Mouse (Mus musculus): Measurements from ENCODE around the gene Filip1l. TPM values are rescaled to one million over a fixed set of nuclear protein-coding genes. Genes with fewer than 3 reads are reported as not detected.

The Filip1l gene
- 10 to 100 TPM; 14.0 to 14.3 TPM for polyA plus RNA-seq (2017; shearing (Covaris generic))

DNA sequence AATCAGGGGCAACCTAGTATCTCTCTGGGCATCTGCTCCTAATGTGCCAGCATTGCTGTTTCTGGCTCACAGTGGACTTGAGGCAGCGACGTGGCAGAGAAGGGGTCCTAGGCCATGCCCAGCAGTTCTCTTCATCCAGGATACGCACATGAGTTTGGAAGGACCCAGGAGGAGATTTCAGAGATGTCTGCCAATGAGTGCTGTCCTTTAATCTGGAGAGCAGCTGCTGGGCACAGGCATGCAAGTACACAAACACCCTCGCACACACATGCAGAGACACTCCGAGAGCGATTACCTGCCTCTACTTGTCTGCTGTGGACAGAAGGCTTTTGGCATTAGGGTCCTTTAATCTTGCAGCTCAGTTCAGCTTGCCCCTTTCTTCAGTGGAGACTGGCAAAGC lies at the start of gene Filip1l:
Filip1l (plus strand) TSS at position 343 of the 400 bp plus-strand sequence.
- ATAC-seq = no peak

DNA sequence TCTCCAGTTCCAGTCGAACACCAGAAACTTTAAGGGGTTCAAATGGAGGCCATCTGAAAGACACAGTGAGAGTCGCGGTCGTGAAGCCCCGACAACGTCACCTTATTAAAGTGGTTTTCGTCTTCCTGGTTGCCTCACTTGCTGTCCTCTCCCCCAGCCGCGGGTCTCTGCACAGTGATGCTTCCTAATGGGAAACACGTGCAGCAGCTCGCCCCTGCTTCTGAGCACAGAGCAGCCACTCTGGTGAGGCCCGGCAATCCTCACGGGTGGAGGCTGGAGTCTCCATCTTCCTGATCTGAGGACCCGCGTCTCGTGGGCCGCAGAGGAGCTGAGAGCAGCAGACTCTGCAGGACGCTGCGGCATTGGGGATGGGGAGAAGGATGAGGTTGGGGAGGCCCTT lies 49.2 kb upstream of the Filip1l start:
- ATAC-seq = no peak

DNA sequence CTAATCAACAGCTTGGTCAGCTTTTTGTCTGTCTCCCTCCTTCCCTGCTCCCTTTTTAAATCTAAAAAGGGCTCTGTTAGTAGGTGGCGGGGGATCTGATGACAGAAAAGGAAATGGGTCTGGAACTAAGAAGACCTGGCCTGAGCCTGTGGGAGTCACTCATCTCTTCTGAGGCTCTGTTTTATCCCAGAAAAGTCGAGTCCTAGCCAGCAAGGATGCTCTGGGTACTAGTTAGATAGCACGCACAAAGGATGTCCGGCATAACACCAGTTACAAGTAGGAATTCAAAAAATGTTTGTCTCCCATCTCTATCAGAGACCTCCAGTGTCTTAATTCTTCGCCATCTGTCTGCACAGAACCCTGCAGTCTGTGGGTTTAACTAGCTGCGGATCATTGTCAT lies 47.4 kb upstream of the Filip1l start:
- no peak for ATAC-seq

DNA sequence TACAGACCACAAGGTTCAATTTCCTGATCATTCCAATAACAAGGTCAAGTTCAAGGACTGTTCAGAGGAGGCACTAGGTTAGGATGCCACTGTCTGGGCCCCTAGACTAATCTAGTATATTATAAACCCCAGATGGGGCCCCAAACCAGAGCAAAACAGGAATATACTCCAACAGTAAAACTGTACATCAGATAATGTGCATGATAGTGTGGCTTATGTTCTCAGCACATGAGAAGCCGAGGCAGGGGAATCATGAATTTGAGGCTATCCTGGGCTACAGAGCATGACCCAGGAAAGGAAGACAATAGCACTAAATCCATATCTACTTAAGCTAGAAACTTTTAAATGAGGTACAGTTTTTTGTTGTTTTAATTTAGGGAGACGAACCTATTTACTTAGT lies 40.8 kb upstream of the Filip1l start:
- ATAC-seq = no peak

DNA sequence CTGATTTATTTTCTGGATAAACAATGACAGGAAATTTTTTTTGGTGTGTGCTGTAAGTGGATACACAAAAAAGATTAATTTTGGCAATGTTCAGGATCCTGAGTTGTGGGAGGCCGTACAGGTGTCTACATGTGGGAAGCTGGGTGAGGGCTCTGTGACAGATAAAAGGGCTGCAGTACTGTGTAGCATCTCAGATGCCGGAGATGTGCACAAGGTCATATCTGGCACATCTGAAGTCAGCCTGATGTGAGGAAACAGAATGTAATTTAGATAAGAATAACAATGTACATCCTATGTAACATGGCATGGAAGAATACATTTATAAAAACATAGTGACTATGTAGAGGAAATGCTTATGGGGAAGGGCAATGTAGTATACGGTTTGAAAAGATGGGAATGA lies 39.4 kb upstream of the Filip1l start:
- ATAC-seq = no peak

DNA sequence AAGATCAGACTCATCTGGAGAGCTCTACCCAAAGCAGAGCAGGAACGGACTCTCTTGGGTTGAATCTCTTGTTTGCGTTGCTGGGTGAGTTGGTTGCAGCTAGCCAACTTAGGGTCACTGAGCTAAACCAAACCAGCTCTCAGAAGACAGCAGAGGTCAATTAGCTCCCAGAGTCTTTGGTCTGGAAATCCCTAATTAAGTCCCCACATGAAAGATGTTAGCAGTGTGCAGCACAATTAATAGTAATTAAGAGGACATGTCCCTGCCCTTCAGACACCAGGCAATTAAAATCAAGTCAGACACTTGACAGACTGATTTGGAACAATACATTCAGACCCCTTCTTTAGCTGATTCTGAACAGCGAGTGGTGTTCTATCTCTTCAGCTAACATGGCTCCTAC lies 38.7 kb upstream of the Filip1l start:
- ATAC-seq = no peak

DNA sequence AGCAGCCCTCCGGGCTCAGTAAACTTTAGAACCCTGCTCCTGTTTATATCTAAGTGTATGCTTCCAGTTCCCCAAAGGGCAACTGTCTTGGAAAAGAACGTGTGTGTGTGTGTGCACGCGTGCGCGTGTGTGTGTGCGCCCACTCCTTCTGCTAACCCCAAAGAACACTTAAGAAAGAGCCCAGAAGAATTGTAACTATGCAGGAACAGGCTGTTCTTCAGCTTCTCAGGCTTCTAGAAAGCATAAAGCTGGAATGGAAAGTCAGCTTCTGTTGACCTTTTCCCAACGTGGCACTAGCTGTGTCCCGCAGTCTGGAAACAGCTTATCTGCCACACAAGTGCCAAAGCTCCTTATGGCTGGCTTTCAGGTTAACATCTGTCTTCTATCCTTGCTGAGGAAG lies 37.9 kb upstream of the Filip1l start:
- ATAC-seq = no peak

DNA sequence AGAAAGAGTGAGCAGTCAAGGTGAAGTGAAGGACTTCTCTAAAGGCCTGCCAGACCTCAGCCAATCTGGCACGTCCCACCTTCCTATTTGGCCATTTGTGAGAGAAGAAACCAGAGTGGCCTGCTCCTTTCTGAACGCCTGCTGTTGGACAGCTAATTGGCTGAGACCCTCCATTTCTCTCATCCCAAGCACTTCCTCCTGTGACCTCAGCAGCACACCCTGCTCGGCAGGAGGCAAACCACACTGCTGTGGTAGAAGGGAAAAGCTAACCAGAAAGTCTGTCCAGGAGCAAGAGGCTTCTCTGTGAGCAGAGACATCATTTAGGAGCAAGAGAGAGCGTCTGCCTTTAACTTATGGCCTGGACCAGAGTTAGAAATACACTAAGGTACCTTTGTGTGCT lies 35.8 kb upstream of the Filip1l start:
- no peak for ATAC-seq

DNA sequence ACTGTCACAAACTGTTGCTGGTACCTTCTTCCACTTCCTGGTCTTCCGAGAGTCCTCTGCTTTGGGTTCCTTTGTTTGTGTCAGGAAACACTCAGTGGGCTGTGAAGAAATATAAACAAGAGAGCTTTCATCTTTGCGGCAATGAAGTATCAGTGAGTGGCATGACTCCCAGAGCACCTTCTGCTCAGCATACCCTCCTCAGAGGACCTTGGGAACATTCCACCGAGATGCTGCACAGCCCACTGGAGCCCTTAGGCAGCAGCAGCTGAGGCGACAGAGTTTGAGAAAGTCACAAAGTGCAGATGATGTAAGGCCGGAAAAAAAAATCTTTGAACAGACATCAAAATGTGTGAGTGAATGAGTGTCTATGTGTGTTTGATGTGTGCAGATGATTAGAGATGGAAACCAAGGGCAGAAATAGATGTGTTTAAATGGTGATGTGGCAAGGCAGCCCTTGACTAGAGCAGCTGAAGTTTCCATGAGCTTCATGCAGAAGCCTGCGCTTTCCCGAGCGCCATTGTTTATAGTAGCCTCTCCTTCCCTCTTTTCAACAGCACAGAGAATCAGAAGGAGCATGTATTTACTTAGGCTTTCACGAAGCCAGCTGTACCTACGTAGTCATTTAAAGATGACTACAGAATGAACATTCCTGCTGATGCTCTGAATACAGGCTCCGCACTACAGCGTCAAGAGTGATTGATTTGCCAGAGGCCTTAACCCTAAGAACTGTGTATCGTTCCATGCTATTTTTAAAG lies 34.8 kb upstream of the Filip1l start:
- peak; percentile 25 for ATAC-seq

DNA sequence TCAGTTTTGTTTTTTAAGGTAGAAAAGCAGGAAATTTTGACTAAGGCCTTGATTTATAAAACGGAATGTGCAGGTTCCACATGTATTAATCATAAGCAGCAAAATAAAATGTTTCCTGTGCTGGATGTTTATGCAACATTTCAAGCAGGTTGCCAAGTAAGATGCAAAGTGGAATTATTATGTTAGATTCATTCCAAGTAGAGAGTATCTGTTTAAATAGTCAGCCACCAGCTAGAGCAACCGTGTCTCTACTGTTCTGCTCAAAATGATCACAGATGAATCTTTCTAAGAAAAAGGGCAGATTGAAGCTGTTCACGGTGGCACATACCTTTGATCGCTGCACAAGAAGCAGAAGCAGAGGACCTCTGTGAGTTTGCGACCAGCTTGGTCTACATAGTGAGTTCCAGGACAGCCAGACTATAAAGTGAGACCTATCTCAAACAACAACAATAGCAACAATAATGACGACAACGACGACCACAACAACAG lies 34.2 kb upstream of the Filip1l start:
- no peak for ATAC-seq

DNA sequence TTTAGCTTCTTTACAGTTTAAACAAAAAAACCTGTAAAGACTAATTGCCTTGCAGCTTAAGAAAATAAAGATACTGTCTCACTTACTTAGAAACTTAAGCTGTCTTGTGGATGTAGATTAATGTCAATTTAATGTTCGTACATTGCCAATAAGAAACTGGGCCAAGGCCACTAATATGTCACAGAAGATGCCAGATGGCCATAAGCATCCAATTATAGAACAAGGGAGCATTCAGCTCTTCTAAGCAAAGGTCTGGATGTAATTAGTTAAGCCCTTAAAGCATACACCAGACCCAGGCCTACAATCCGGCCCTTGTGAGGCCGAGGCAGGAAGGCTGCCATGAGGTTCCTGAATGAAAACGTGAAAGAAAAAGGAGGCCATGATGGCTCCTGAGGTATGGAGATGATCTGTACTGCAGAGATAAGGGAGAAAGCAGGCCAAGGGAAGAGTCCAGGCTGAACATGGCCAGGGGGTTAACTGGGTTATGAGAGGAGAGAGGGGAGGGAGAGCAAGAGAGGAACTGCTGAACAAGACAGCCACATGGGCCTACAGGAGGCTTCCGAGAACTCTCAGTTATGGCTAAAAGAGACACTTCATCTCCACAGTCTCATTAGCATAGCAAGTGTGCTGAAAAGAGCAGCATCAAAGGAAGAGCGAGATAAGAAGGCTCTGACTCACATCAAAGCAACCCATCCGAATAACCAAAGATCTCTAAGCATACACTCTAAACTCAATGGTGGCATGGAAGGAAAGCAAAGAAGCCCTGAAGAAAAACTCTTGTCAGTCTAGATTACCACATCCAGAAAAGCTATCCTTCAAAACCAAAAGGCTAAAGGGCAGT lies 33.4 kb upstream of the Filip1l start:
- peak; percentile 82 for ATAC-seq

DNA sequence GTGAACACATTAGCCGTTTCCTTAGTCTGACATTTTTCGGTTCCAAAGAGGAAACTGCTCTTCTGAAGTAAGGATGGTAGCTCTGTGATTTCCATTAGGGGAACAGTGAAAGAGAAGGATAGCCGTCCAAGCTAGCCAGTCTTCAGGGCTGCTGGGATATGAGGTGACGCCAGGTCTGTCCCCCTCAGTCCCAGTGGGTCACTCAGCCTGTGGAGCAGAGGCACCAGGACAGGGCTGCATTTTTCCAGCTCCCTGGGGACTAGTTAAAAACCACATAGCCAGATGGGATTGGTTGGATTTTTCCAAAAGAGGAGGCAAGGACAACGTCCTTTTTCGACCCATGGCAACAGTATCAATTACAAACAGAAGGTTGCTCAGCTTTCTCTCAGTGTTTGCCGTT lies 25.9 kb upstream of the Filip1l start:
- ATAC-seq = no peak

DNA sequence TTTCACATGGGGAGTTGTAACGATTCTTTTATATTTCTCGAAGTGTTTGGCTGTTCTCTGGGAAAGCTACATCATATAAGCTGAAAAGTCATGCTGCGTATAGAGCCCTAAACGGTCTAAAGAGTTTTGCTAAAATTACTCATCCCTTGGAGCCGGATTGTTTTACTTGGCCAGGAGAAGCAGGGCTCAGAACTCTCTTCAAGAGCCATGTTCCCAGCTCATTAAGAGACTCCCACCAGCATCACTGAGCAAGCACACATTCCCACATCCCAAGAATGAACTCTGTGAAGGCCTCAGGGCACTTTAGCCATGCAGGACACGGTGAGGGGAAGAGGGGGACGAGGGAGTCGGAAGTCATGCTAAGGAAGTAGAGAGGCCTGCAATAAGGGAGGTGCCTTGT lies 23.9 kb upstream of the Filip1l start:
- ATAC-seq = no peak

DNA sequence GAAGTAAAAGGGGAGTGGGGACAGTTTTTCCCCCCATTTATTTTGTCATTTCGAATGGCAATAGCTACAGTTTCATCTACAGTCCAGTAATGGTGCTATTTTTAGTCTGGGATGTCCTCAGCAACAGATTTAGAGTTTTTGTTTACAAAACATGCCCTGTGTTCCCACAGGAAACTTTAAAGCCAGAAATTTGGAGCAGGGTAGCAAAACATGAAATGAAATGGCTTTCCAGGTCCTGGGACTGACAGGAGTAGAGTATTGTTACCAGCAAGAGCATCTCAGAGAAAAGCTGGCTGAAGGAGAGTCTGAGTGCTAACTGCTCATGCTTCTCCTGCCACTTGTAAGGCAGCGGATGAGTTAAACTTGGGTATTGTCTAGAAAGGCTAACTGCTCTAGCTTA lies 22.8 kb upstream of the Filip1l start:
- ATAC-seq = no peak

DNA sequence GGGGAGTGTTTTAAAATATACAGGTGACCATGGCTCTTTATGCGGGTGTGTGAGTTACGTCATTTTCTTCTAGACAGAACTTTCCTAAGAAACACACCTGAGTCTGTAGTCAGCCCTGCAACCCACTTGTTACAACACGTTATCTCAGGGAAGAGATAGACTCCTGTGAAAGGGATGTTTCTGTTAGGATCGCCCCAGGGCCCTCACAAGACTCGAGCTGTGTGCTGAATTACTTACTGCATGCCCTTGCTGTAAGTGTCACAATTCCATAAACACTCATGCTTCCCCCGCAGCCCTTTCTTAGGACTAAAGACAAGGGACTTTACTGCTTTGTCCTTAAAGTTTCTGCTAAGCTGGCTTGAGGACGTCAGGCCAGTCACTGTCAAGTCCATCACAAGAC lies 20.6 kb upstream of the Filip1l start:
- no peak for ATAC-seq

DNA sequence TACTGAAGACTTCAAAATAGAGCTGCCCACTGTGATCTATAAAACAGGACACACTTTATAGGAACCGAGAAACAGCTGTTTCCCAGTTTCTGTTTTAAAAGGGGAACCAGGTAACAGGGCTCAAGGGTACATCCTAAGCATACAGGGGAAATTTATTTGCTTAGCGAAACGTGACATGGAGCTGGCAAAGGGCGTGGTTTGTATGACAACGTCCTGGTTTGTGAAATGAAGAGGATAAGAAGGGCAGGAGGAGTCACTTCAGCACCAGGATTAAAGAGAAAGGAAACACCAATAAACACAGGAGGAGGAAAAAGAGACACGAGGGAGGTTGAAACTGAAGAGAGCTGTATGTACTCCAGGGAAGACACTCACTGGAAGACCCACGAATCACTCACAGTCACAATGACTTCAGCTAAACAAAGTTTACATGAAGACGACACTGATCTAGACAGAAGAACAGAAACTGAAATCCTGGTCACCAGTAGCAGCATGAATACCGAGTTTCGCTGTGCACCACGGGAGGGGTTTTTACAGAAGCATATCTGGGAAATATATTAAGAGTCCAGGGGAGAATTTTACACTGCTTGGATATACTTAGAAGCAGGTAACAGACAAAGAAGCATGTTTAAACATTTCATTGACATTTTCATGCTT lies 16.0 kb upstream of the Filip1l start:
- ATAC-seq = peak; percentile 66

DNA sequence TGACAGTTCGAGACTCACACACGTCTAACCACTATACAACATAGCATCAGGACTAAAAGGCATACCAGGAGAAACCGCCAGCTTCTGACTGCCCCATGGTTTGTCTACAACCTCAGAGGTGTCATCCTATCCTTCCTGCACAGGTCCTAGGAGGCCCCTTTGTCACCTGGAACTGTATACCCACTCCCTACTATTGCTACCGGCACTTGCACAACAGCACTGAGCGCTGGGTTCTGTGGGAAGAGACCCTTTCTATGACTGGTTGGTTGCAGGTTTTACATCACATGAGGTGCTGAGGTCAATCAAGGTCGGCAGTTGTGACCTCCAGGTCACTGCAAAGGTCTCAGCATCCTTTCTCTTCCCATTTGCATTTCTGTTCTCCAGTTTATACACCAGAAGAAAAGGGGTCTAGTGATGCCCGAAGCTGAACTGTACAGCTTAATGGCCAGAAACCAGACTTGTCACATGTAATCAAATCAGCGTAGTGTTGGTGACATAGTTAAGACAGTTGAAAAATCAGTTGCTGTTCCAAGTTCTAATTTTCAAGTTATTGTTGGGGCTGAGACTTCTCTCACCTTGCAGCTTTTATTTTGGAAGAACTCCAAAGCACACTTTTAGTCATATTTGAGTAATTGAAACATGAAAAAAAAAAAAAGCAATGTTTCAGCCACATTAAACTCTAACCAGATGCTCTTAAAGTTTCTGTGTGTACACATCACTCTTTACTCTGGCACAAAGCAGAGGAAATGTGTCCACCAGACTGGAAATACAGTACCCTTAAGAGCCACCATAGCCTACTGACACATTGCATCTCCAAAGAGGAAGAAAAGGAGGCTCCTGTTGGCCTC lies 12.9 kb upstream of the Filip1l start:
- ATAC-seq = no peak

DNA sequence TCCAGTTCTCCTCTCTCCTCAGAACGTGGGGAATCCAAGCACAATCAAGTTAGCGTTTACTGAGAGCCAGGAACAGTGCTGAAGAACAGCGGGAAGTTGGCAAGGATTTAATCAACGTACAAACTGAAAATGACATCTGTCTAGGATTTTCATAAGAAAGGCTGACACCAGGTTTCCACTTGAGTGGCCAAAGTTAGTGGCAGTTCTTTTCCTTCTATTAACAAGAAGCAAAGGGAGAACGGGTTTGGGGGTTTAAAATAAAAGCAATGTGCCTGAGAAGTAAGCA lies 12.3 kb upstream of the Filip1l start:
- ATAC-seq = no peak

DNA sequence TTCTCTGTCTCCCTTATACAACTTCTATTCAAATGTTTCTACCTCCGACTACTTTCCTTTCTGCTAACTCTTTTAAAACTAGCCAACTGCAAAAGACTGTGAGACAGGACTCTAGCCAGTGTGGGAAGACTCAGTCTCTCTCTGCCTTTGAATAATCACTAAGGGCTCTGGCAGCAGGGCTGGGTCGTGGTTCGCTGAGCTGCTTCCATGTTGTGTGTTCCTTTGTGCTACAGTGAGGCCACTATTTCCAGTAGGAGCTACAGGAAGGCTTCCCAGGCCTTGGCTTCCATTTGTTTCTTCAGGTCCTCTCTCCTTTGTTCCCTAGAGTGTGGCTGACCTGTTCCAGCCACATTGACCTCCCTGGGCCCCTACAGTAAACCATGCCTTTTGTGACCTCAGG lies 6.6 kb upstream of the Filip1l start:
- no peak for ATAC-seq

DNA sequence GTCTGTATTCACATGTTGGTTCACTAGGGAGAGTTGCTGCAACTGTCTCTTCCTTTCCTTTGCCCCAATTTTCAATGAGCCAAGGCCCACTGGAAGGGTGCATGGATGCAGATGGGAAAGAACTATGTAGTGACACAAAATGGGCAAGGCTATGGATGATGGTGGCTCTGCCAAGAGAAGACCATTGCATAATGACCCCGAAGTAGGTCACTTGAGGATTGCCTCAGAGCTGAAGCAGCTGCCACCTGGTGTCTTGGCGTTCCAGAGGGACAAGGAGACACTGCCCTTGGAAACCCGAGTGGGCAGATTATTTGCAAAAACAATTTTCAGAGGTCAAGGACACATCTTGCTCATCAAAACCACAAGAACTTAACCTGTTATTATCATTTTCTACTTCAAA lies 3.9 kb upstream of the Filip1l start:
- ATAC-seq = no peak

DNA sequence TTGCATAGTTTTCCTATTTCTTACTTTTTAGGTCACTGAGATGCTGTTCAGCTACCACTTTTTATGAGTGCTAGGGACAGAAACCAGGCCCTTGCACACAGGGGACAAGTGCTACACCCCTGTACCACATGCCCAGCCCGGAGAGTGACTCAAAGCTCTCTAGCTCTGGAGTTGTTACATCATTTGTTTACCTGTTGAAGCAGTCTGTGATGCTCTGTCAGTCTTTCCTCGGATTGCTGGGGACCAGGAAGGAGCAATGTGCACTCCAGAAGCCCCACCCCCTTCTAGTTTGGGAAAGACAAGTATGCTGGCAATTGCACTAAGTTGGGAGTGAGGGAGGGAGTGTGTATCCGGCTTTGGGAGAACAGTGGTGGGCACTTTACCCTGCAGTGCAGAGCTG lies 3.2 kb upstream of the Filip1l start:
- no peak for ATAC-seq

DNA sequence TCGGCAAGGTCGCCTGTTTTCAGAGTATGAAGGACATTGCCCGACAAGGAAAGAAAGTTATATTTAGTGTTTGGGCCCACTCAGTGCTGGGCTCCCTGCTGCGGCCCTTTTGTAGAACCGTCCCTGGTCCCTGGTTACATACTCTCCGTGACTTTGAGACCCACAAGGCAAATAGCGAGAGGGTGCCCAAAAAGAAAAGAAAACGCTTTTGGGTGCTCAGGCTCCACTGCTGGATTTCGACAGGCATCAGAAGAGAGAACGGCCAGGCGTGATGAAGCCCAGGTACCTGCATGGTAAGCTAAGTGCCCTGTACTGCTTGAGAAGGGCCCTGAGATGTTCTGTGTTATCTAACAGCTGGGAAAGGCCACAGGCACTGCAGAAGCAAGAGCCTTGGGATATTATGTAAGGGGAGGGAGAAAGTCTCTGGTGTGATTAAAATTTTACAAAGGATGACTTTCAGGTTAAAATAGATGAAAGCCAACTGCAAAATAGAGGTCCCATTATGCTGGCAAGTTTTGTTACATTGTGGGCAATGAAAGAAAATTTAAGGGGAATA lies 351 bp downstream of the Filip1l start:
- no peak for ATAC-seq

Data from activated CD4-positive, CD25-positive, alpha-beta regulatory T cell, adult 4 months (primary cell).